Mouse (Mus musculus) left cerebral cortex, postnatal 25 days (tissue): Measurements from ENCODE around the gene Bet1l. TPM values are rescaled to one million over a fixed set of nuclear protein-coding genes. Genes with fewer than 3 reads are reported as not detected.

Experiments
- DNase-seq, 2 experiments: peaks; one replicate each; pipeline ENCODE4 v3.0.0; 2022; ENCODE audit warnings: low spot score in 2 of 2, mixed read lengths in 1 of 2
- intact Hi-C: fragments of 180-260 bp; cut with DNase I; formaldehyde crosslinking; loops from one replicate; pipeline ENCODE4 v1.15.1; 2025
- total RNA-seq, 2 experiments: library from RNA; stranded (reverse); gene quantifications; 2 replicates each; pipeline ENCODE4 v1.2.3; 2021

The Bet1l gene
- total RNA-seq, 2 experiments from 2014 or later, result 25.9 to 28.1 TPM

- intact Hi-C loops, result no loop called here
- DNase-seq, result peak in 1 of 2 experiments; percentile 84
Observed at GRCm38 (mm10) chr7:140836243-140837115, 20.9 kb downstream of the Bet1l start.

- no peak for DNase-seq
- intact Hi-C loops, result no loop called here
Observed at GRCm38 (mm10) chr7:140835758-140836087, 21.7 kb downstream of the Bet1l start.

- no peak for DNase-seq
- intact Hi-C loops, result no loop called here
Observed at GRCm38 (mm10) chr7:140834968-140835757, 22.2 kb downstream of the Bet1l start, which contains the start of gene Urah. TSS of gene Urah (plus strand) at chr7:140835018.

- no peak for DNase-seq
- intact Hi-C loops, result no loop called here
Observed at GRCm38 (mm10) chr7:140833341-140833740, 24.0 kb downstream of the Bet1l start.

- DNase-seq, result no peak
- intact Hi-C loops, result no loop called here
Observed at GRCm38 (mm10) chr7:140831447-140831846, 25.9 kb downstream of the Bet1l start.

- peak; percentile 67 to 94 for DNase-seq
- intact Hi-C loops, result loop anchor here (1.0 to 5.0 kb wide), 3 partner anchors 641 to 750 kb away; partner anchors contain the start of gene Sprn
Observed at GRCm38 (mm10) chr7:140828171-140828881, 29.1 kb downstream of the Bet1l start.

GRCm38 (mm10) chr7:140822731-140823130 lies 34.6 kb downstream of the Bet1l start:
- intact Hi-C loops, result no loop called here
- DNase-seq, result no peak

GRCm38 (mm10) chr7:140821653-140822329 lies 35.6 kb downstream of the Bet1l start, which contains the start of gene Zfp941:
TSS of gene Zfp941 (minus strand) at chr7:140822178.
- intact Hi-C loops, result no loop called here
- DNase-seq, result peak; percentile 78 to 79

GRCm38 (mm10) chr7:140821305-140821652 lies 36.1 kb downstream of the Bet1l start:
- DNase-seq, result no peak
- intact Hi-C loops, result no loop called here

GRCm38 (mm10) chr7:140820173-140820572 lies 37.2 kb downstream of the Bet1l start:
- DNase-seq, result no peak
- intact Hi-C loops, result no loop called here

- intact Hi-C loops, result no loop called here
- no peak for DNase-seq
Observed at GRCm38 (mm10) chr7:140812850-140813249, 44.5 kb downstream of the Bet1l start.

- DNase-seq, result peak in 1 of 2 experiments; percentile 24
- intact Hi-C loops, result no loop called here
Observed at GRCm38 (mm10) chr7:140811714-140812113, 45.7 kb downstream of the Bet1l start.

GRCm38 (mm10) chr7:140810496-140810895 lies 46.9 kb downstream of the Bet1l start:
- no peak for DNase-seq
- intact Hi-C loops, result no loop called here

GRCm38 (mm10) chr7:140805704-140806103 lies 51.7 kb downstream of the Bet1l start:
- peak; percentile 43 to 75 for DNase-seq
- intact Hi-C loops, result loop anchor here (10.0 kb wide), 1 partner anchor 621 kb away; no protein-coding TSS in a partner anchor

Other genes with a start within 250 kb of the Bet1l start
- gene Olfr61, start 228.6 kb downstream of the Bet1l start, total RNA-seq, result not detected
- not detected for gene Olfr53, start 211.1 kb downstream of the Bet1l start, total RNA-seq
- gene Olfr539, start 197.6 kb downstream of the Bet1l start, total RNA-seq, result under 1 TPM; 0.05 to 0.07 TPM
- gene Olfr45, start 175.6 kb downstream of the Bet1l start, total RNA-seq, result not detected
- not detected for gene Olfr541, start 160.3 kb downstream of the Bet1l start, total RNA-seq
- gene Cyp2e1, start 93.8 kb downstream of the Bet1l start, total RNA-seq, result not detected
- not detected for gene Syce1, start 69.7 kb downstream of the Bet1l start, total RNA-seq
- 10 to 100 TPM; 23.6 to 24.7 TPM for gene Zfp941, start 35.4 kb downstream of the Bet1l start, total RNA-seq
- gene Urah, start 22.6 kb downstream of the Bet1l start, total RNA-seq, result 1 to 10 TPM; 2.7 to 4.1 TPM
- not detected for gene Scgb1c1, start 12.0 kb downstream of the Bet1l start, total RNA-seq
- not detected for gene Odf3, start 9.8 kb downstream of the Bet1l start, total RNA-seq
- gene Gm45785, start 1.2 kb downstream of the Bet1l start, total RNA-seq, result 1 to 10 TPM; 1.2 to 1.8 TPM
- gene Ric8a, start 620 bp downstream of the Bet1l start, total RNA-seq, result 10 to 100 TPM; 66.0 to 70.0 TPM
- gene Psmd13, start 24.4 kb upstream of the Bet1l start, total RNA-seq, result 100 to 1,000 TPM; 116 TPM
- 10 to 100 TPM; 77.1 to 78.2 TPM for gene Sirt3, start 24.7 kb upstream of the Bet1l start, total RNA-seq
- gene Cox8b, start 42.9 kb upstream of the Bet1l start, total RNA-seq, result 1 to 10 TPM in 1 of 2 experiments, not detected in 1; 1.2 TPM
- gene Nlrp6, start 63.3 kb upstream of the Bet1l start, total RNA-seq, result under 1 TPM; 0.41 to 0.73 TPM
- 1 to 10 TPM; 4.7 to 6.3 TPM for gene Pgghg, start 83.8 kb upstream of the Bet1l start, total RNA-seq
- not detected for gene Ifitm5, start 92.7 kb upstream of the Bet1l start, total RNA-seq
- gene Gm45717, start 98.4 kb upstream of the Bet1l start, total RNA-seq, result not detected
- gene Ifitm2, start 98.4 kb upstream of the Bet1l start, total RNA-seq, result 10 to 100 TPM; 11.7 to 15.7 TPM
- gene Ifitm1, start 109.6 kb upstream of the Bet1l start, total RNA-seq, result 1 to 10 TPM; 1.7 to 2.9 TPM
- gene Ifitm3, start 153.2 kb upstream of the Bet1l start, total RNA-seq, result 10 to 100 TPM in 1 of 2 experiments, 1 to 10 TPM in 1; 9.9 to 13.5 TPM
- not detected for gene Ifitm6, start 160.3 kb upstream of the Bet1l start, total RNA-seq
- gene Gm17387, start 171.6 kb upstream of the Bet1l start, total RNA-seq, result not detected
- 10 to 100 TPM; 79.6 to 84.3 TPM for gene B4galnt4, start 203.5 kb upstream of the Bet1l start, total RNA-seq
- gene Pkp3, start 220.6 kb upstream of the Bet1l start, total RNA-seq, result under 1 TPM in 1 of 2 experiments, not detected in 1; 0.21 TPM
- 1 to 10 TPM; 2.9 to 3.2 TPM for gene Sigirr, start 243.0 kb upstream of the Bet1l start, total RNA-seq